Mouse (Mus musculus) kidney, adult 2 months (tissue): ENCODE results near the gene Prkg1.

Experiments
- CTCF ChIP-seq: fragments of 200-500 bp; conservative IDR thresholded peaks from 2 replicates; pipeline ENCODE4 v1.5.1; 2011; ENCODE audit warnings: low read depth, mild to moderate bottlenecking, control low read depth, low read length, moderate library complexity, mixed read lengths; ENCODE audit not compliant: insufficient read depth, insufficient read length
- POLR2A ChIP-seq: fragments of 200-500 bp; IDR thresholded peaks from one replicate; pipeline ENCODE4 v1.6.1; 2011; ENCODE audit warnings: low read depth, low read length, control low read depth

GRCm38 (mm10) chr19:31759855-31760254, 5.0 kb downstream of the Prkg1 start:
- TF ChIP-seq CTCF = no peak
- TF ChIP-seq POLR2A = no peak
